Mouse (Mus musculus) leukemia stem cell, adult 10-12 weeks (primary cell): ENCODE data around the gene Hps5. TPM values are rescaled to one million over a fixed set of nuclear protein-coding genes. Genes with fewer than 3 reads are reported as not detected.

Experiments used
- polyA plus RNA-seq: library from polyadenylated mRNA; stranded (reverse); fragments of >175 nt; gene quantifications from 2 replicates; pipeline ENCODE4 v1.2.3, GENCODE M21; 2012; ENCODE audit warnings: low replicate concordance

The Hps5 gene
- polyA plus RNA-seq = 2.7 and 3.8 TPM in 2 replicates

GRCm38 (mm10) chr7:46795287-46796205, at the start of gene Hps5, which contains the start of gene Gtf2h1:
Gene Hps5 (minus strand): TSS chr7:46796064.
Gene Gtf2h1 (plus strand): TSS chr7:46796103.

GRCm38 (mm10) chr7:46840787-46841525, 45.1 kb upstream of the Hps5 start, which contains the start of gene Ldha:
Gene Ldha (plus strand): TSS chr7:46841475.

GRCm38 (mm10) chr7:46751490-46751889, 44.4 kb downstream of the Hps5 start, which contains the start of gene Saa2:
Gene Saa2 (plus strand): TSS chr7:46751790.

GRCm38 (mm10) chr7:46742880-46743279, 53.0 kb downstream of the Hps5 start, which contains the start of gene Saa1:
Gene Saa1 (minus strand): TSS chr7:46742980.

GRCm38 (mm10) chr7:46732458-46732857, 63.4 kb downstream of the Hps5 start, which contains the start of gene Saa4:
Gene Saa4 (minus strand): TSS chr7:46732603.

GRCm38 (mm10) chr7:46715600-46715999, 80.3 kb downstream of the Hps5 start, which contains the start of gene Saa3:
Gene Saa3 (minus strand): TSS chr7:46715700.

Other genes with a start within 250 kb of the Hps5 start
- 0.42 and 1.4 TPM in 2 replicates for gene Sergef, start 156.3 kb downstream of the Hps5 start, polyA plus RNA-seq
- gene Tph1, start 123.5 kb downstream of the Hps5 start, polyA plus RNA-seq = not detected in 2 replicates
- gene Saal1, start 85.4 kb downstream of the Hps5 start, polyA plus RNA-seq = 1.8 and 1.9 TPM in 2 replicates
- 0.73 and 3.0 TPM in 2 replicates for gene Saa3, start 80.4 kb downstream of the Hps5 start, polyA plus RNA-seq
- not detected in 2 replicates for gene Saa4, start 63.5 kb downstream of the Hps5 start, polyA plus RNA-seq
- not detected in 2 replicates for gene Saa1, start 53.1 kb downstream of the Hps5 start, polyA plus RNA-seq
- not detected in 2 replicates for gene Saa2, start 44.3 kb downstream of the Hps5 start, polyA plus RNA-seq
- gene Gtf2h1, start within 50 bp of the Hps5 start, polyA plus RNA-seq = 68.6 and 85.3 TPM in 2 replicates
- gene Ldha, start 45.4 kb upstream of the Hps5 start, polyA plus RNA-seq = 247 and 414 TPM in 2 replicates
- gene Ldhc, start 65.1 kb upstream of the Hps5 start, polyA plus RNA-seq = not detected in 2 replicates
- 24.5 and 36.4 TPM in 2 replicates for gene Tsg101, start 123.9 kb upstream of the Hps5 start, polyA plus RNA-seq
- gene Uevld, start 162.5 kb upstream of the Hps5 start, polyA plus RNA-seq = 0.07 and 0.54 TPM in 2 replicates
- gene Gm9999, start 187.5 kb upstream of the Hps5 start, polyA plus RNA-seq = not detected in 2 replicates
- 3.5 and 10.0 TPM in 2 replicates for gene Spty2d1, start 212.3 kb upstream of the Hps5 start, polyA plus RNA-seq